ENCODE assay signal across 7 mouse cellular contexts in the genomic region with DNA sequence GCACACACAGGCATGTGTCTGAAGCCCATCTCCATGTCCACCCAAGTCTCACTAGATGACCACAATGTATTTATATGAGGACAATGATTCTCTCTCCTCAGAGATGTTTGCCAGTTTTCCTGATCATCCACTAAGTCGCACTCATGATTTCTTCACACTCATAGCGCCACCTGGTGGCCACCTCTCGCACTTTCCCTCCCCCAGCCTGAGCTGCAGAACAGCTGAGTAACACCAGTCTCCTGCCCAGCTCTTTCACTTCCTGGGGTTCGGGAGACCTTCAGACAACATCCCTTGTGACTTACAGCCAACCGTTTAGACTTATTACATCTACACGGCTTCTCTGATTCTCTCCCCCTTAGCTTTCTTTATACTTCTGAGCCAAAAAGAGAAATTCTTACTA. TPM values are rescaled to one million over a fixed set of nuclear protein-coding genes. Genes with fewer than 3 reads are reported as not detected.
DNase-seq lines count a peak whose midpoint lies in the region; ATAC-seq lines count a peak whose summit lies in the region.

No protein-coding gene starts in this region.

- DNase-seq in adipocyte (ENCODE audit: low spot score): peak; percentile 80
- peak; percentile 90 to 92 for DNase-seq in cerebellum, postnatal 14 days
- peak; percentile 65 for DNase-seq in gastrocnemius, adult 18-20 months (ENCODE audit: low spot score)
- DNase-seq in left cerebral cortex, postnatal 4 days: peak; percentile 87
- peak; percentile 13 to 50 for DNase-seq in monocyte, adult 2 months (ENCODE audit: low read depth in 1 of 2, low spot score in 2 of 2)
- peak; percentile 53 to 74 for DNase-seq in spleen, postnatal 14 days (ENCODE audit: low spot score in 2 of 2)

- peak; percentile 69 for ATAC-seq in intestine, embryonic 16.5 days

- H3K27ac ChIP-seq in intestine, embryonic 16.5 days (ENCODE audit: low read length): no peak overlapping the region

- no peak overlapping the region for H3K9ac ChIP-seq in intestine, embryonic 16.5 days (ENCODE audit: low read depth, low read length)

- intact Hi-C loops in left cerebral cortex, postnatal 4 days (cut with DNase I): loop anchor here (2.0 to 5.0 kb wide), 2 partner anchors 137 to 703 kb away; no protein-coding TSS in a partner anchor

- H3K27me3 ChIP-seq in intestine, embryonic 16.5 days (replicated peaks; ENCODE audit: control insufficient read depth, insufficient read depth, low read length): no peaks in the 10 kb centered on the region

- H3K36me3 ChIP-seq in intestine, embryonic 16.5 days (ENCODE audit: control insufficient read depth, insufficient read depth, low read length): no peaks in the 10 kb centered on the region

- no peak overlapping the region for H3K4me2 ChIP-seq in intestine, embryonic 16.5 days (ENCODE audit: low read depth, low read length)

- no peak overlapping the region for H3K4me3 ChIP-seq in intestine, embryonic 16.5 days (ENCODE audit: low read length)

- H3K9me3 ChIP-seq in intestine, embryonic 16.5 days (ENCODE audit: control insufficient read depth, low read length): no peaks in the 10 kb centered on the region

- no peaks in the 10 kb centered on the region for H3K4me1 ChIP-seq in intestine, embryonic 16.5 days (ENCODE audit: control insufficient read depth, insufficient read depth, low read length)

- WGBS in intestine, embryonic 16.5 days: 5% methylated on average over 6 of the region's 6 CpGs

RNA-seq across cellular contexts. Expression of a gene that starts 37.3 kb away (rescaled TPM):
- 1 to 10 TPM; 6.1 to 8.5 TPM for total RNA-seq in gastrocnemius, adult 18-20 months (2021)
- 29.7 and 30.4 TPM in 2 replicates for polyA plus RNA-seq in intestine, embryonic 16.5 days (2015; fragmentation: Nextera tagmentation; extraction: Ambion mirVana)
- 10 to 100 TPM; 17.6 to 19.7 TPM for total RNA-seq in left cerebral cortex, postnatal 4 days (2021)

Comparison
In these comparisons a context has a peak if more than half of its experiments do, and no peak if none do; other contexts are left out.
1. DNase-seq: peak in every context shown above with its lines; median percentile 91 in cerebellum, postnatal 14 days; 87 in left cerebral cortex, postnatal 4 days; 80 in adipocyte; 65 in gastrocnemius, adult 18-20 months; 64 in spleen, postnatal 14 days; 32 in monocyte, adult 2 months.